Mouse (Mus musculus): ENCODE results near the gene Ssbp4. TPM values are rescaled to one million over a fixed set of nuclear protein-coding genes. Genes with fewer than 3 reads are reported as not detected.

Gene Ssbp4
- polyA plus RNA-seq, 1 experiment = 138 TPM

DNA sequence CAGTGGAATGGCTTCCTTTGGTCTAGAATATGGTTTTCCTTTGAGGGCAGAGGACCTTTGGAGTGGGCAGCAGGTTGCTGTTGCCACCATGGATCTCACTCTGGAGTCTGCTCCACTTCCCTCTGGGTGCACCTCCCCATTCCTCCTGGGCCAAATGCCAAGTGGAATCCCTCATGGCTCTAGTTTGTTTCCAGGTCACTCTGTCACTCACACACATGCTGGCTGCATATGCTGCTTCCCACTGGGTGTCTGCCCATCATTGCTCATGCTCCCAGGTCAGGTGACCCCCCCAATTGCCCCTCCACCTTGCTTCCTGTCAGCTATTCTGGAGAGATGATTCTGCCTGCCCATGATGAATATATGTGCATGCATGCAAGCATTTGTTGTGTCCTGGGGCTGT, 54.9 kb downstream of the Ssbp4 start:
- Histone ChIP-seq H3K27ac (ENCODE audit: insufficient read depth, low read depth, low read length) (no peak overlapping the region), H3K4me1 (ENCODE audit: control insufficient read depth, insufficient read depth, insufficient read length, low read length) (peaks cover 35% of the 10 kb centered on the region), H3K27me3 (ENCODE audit: control insufficient read depth, insufficient read depth, low read length) (no peaks in the 10 kb centered on the region), H3K4me3 (ENCODE audit: low read depth, low read length) (no peak overlapping the region), H3K36me3 (ENCODE audit: control insufficient read depth, insufficient read depth, low read length) (no peaks in the 10 kb centered on the region)
- TF ChIP-seq POLR2A (IDR thresholded peaks at IDR 0.05; ENCODE audit: low read depth, low read length) (no peak), CTCF (IDR thresholded peaks at IDR 0.05; ENCODE audit: extremely low read depth, insufficient read length, insufficient replicate concordance, low read depth, low read length) (no peak)

DNA sequence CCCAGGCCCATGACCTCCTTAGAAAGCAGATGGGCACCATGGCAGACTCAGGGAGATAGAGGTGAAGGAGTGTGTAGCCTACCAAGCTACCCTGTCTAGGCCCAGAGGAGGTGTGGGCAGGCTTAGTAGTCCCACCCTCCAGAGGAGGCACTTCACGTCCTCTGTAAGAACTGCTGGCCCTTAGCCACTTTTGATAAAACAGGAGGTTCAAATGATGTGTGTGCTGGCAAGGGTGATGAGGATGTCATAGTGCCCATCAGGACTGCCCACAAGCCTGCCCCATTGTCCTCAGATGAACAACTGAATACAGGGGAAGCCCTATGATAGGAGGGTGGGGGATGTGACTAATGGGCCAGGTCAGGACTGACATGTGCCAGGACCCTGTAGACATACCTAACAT, 55.8 kb downstream of the Ssbp4 start:
- TF ChIP-seq CTCF (IDR thresholded peaks at IDR 0.05; ENCODE audit: extremely low read depth, insufficient read length, insufficient replicate concordance, low read depth, low read length) (no peak), POLR2A (IDR thresholded peaks at IDR 0.05; ENCODE audit: low read depth, low read length) (no peak)
- Histone ChIP-seq H3K27me3 (ENCODE audit: control insufficient read depth, insufficient read depth, low read length) (no peaks in the 10 kb centered on the region), H3K36me3 (ENCODE audit: control insufficient read depth, insufficient read depth, low read length) (no peaks in the 10 kb centered on the region), H3K4me3 (ENCODE audit: low read depth, low read length) (no peak overlapping the region), H3K4me1 (ENCODE audit: control insufficient read depth, insufficient read depth, insufficient read length, low read length) (peaks cover 35% of the 10 kb centered on the region), H3K27ac (ENCODE audit: insufficient read depth, low read depth, low read length) (no peak overlapping the region)
- WGBS = 13% methylated on average over 1 of the region's 1 CpGs

DNA sequence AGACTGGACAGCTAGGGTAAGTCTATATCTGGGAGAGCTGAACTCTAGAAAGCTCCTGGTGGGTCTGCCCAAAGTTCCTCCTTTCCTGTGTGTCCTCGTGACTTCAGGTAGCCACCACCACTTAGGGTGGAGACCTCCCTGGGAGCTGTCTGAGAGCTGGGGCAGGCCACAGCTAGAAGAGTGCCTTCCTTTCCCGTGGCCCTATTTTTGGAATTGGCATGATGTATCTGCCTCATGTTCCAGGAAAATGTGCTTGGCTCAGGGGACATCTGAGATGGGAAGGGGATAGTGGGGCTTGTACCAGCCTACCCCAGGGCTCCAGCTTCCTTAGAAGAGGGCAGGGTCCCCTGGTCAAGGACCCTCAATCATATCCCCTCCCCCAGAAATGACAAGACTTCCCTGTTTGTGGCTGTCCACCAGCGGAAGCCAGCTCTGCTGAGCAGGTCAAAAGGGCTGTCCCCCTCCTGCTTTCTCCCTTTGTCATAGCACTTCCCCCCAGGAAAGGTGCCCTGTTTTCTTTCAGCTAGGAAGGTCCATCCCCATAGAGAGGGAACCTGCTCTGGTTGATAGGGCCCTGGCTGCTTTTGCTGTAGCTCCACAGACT, 57.0 kb downstream of the Ssbp4 start:
- no peaks in the 10 kb centered on the region for H3K27me3 ChIP-seq (ENCODE audit: control insufficient read depth, insufficient read depth, low read length)
- peaks cover 35% of the 10 kb centered on the region for H3K4me1 ChIP-seq (ENCODE audit: control insufficient read depth, insufficient read depth, insufficient read length, low read length)
- WGBS = 72% methylated on average over 3 of the region's 3 CpGs
- H3K27ac ChIP-seq (ENCODE audit: insufficient read depth, low read depth, low read length) = no peak overlapping the region
- H3K36me3 ChIP-seq (ENCODE audit: control insufficient read depth, insufficient read depth, low read length) = no peaks in the 10 kb centered on the region
- TF ChIP-seq POLR2A (IDR thresholded peaks at IDR 0.05; ENCODE audit: low read depth, low read length) (no peak), CTCF (IDR thresholded peaks at IDR 0.05; ENCODE audit: extremely low read depth, insufficient read length, insufficient replicate concordance, low read depth, low read length) (no peak)
- no peak overlapping the region for H3K4me3 ChIP-seq (ENCODE audit: low read depth, low read length)

DNA sequence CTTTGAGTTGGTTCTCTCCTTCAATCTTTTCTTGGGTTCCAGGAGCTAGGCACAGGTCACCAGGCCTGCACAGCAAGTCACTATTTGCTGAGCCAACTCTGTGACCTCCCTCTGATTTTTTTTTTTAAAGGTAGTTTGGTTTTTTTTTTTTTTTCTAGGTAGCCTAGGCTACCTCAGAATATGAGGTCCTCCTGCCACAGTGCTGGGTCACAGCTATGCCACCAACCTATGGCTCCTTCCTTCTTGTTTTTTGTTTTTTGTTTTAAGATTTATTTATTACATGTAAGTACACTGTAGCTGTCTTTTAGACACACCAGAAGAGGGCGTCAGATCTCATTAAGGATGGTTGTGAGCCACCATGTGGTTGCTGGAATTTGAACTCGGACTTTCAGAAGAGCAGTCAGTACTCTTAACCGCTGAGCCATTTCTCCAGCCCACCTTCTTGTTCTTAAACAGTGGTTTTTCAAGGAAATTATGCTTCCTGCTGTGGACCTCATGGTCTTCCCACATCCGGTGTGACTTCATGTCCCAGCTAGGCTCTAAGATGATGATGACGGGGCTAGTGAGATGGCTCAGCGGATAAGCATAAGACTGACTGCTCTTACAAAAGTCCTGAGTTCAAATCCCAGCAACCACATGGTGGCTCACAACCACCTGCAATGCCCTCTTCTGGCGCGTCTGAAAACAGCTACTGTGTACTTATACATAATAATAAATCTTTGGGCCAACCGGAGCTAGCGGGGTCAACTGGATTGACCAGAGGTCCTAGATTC, 59.1 kb downstream of the Ssbp4 start:
- peaks cover 28% of the 10 kb centered on the region for H3K4me1 ChIP-seq (ENCODE audit: control insufficient read depth, insufficient read depth, insufficient read length, low read length)
- no peaks in the 10 kb centered on the region for H3K27me3 ChIP-seq (ENCODE audit: control insufficient read depth, insufficient read depth, low read length)
- 87% methylated on average over 10 of the region's 10 CpGs for WGBS
- H3K27ac ChIP-seq (ENCODE audit: insufficient read depth, low read depth, low read length) = no peak overlapping the region
- no peaks in the 10 kb centered on the region for H3K36me3 ChIP-seq (ENCODE audit: control insufficient read depth, insufficient read depth, low read length)
- H3K4me3 ChIP-seq (ENCODE audit: low read depth, low read length) = no peak overlapping the region
- no peak for TF ChIP-seq CTCF (IDR thresholded peaks at IDR 0.05; ENCODE audit: extremely low read depth, insufficient read length, insufficient replicate concordance, low read depth, low read length)
- no peak for TF ChIP-seq POLR2A (IDR thresholded peaks at IDR 0.05; ENCODE audit: low read depth, low read length)

DNA sequence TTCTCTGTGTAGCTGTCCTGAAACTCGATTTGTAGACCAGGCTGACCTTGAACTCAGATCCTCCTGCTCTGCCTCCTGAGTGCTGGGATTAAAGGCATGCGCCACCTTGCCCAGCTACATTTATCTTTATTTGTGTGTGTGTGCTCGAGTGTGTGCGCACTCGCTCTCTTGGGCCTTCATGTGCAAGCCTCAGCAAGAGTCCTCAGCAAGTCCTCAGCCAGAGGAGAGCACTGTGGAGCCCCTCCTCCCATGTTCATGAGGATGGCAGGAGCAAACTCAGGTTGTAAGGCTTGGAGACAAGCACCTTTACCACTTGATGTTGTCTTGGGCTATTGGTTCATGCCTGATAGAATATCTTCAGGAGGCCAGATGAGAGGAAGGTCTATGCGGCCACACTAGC, 60.9 kb downstream of the Ssbp4 start:
- peaks cover 30% of the 10 kb centered on the region for H3K4me1 ChIP-seq (ENCODE audit: control insufficient read depth, insufficient read depth, insufficient read length, low read length)
- no peaks in the 10 kb centered on the region for H3K27me3 ChIP-seq (ENCODE audit: control insufficient read depth, insufficient read depth, low read length)
- no peak overlapping the region for H3K27ac ChIP-seq (ENCODE audit: insufficient read depth, low read depth, low read length)
- no peak for TF ChIP-seq POLR2A (IDR thresholded peaks at IDR 0.05; ENCODE audit: low read depth, low read length)
- TF ChIP-seq CTCF (IDR thresholded peaks at IDR 0.05; ENCODE audit: extremely low read depth, insufficient read length, insufficient replicate concordance, low read depth, low read length) = no peak
- 86% methylated on average over 6 of the region's 6 CpGs for WGBS
- no peak overlapping the region for H3K4me3 ChIP-seq (ENCODE audit: low read depth, low read length)
- no peaks in the 10 kb centered on the region for H3K36me3 ChIP-seq (ENCODE audit: control insufficient read depth, insufficient read depth, low read length)

Other genes with a start within 250 kb of the Ssbp4 start
- 0.13 and 1.2 TPM in 2 replicates for gene Comp, start 235.3 kb downstream of the Ssbp4 start, polyA plus RNA-seq (2012; rRNA removed)
- gene Crtc1, start 169.3 kb downstream of the Ssbp4 start, polyA plus RNA-seq (2012; rRNA removed) = 9.4 and 15.1 TPM in 2 replicates
- gene Klhl26, start 131.9 kb downstream of the Ssbp4 start, polyA plus RNA-seq (2012; rRNA removed) = 24.9 and 30.8 TPM in 2 replicates
- 1.2 and 1.6 TPM in 2 replicates for gene Tmem59l, start 121.5 kb downstream of the Ssbp4 start, polyA plus RNA-seq (2012; rRNA removed)
- 2.3 and 27.3 TPM in 2 replicates for gene Crlf1, start 115.7 kb downstream of the Ssbp4 start, polyA plus RNA-seq (2012; rRNA removed)
- 137 and 244 TPM in 2 replicates for gene Rex1bd, start 102.1 kb downstream of the Ssbp4 start, polyA plus RNA-seq (2012; rRNA removed)
- gene Uba52, start 98.1 kb downstream of the Ssbp4 start, polyA plus RNA-seq (2012; rRNA removed) = 606 and 770 TPM in 2 replicates
- 300 and 623 TPM in 2 replicates for gene Fkbp8, start 81.1 kb downstream of the Ssbp4 start, polyA plus RNA-seq (2012; rRNA removed)
- gene Kxd1, start 80.9 kb downstream of the Ssbp4 start, polyA plus RNA-seq (2012; rRNA removed) = 34.3 and 64.4 TPM in 2 replicates
- 20.5 and 45.6 TPM in 2 replicates for gene Ell, start 69.4 kb downstream of the Ssbp4 start, polyA plus RNA-seq (2012; rRNA removed)
- gene Isyna1, start 14.5 kb downstream of the Ssbp4 start, polyA plus RNA-seq (2012; rRNA removed) = 61.8 and 92.4 TPM in 2 replicates
- 6.7 and 7.1 TPM in 2 replicates for gene Lrrc25, start 7.3 kb upstream of the Ssbp4 start, polyA plus RNA-seq (2012; rRNA removed)
- gene Gdf15, start 23.6 kb upstream of the Ssbp4 start, polyA plus RNA-seq (2012; rRNA removed) = 4.1 and 6.7 TPM in 2 replicates
- gene Pgpep1, start 51.5 kb upstream of the Ssbp4 start, polyA plus RNA-seq (2012; rRNA removed) = 49.5 and 129 TPM in 2 replicates
- 109 and 152 TPM in 2 replicates for gene Lsm4, start 64.4 kb upstream of the Ssbp4 start, polyA plus RNA-seq (2012; rRNA removed)
- gene Jund, start 90.1 kb upstream of the Ssbp4 start, polyA plus RNA-seq (2012; rRNA removed) = 419 and 1,098 TPM in 2 replicates
- 0.03 and 0.05 TPM in 2 replicates for gene Iqcn, start 94.6 kb upstream of the Ssbp4 start, polyA plus RNA-seq (2012; rRNA removed)
- 42.0 and 73.6 TPM in 2 replicates for gene Gm3336, start 109.7 kb upstream of the Ssbp4 start, polyA plus RNA-seq (2012; rRNA removed)
- gene Pde4c, start 114.8 kb upstream of the Ssbp4 start, polyA plus RNA-seq (2012; rRNA removed) = 6.5 and 6.8 TPM in 2 replicates
- 14.9 and 26.3 TPM in 2 replicates for gene Rab3a, start 145.8 kb upstream of the Ssbp4 start, polyA plus RNA-seq (2012; rRNA removed)
- 190 and 222 TPM in 2 replicates for gene Mpv17l2, start 152.1 kb upstream of the Ssbp4 start, polyA plus RNA-seq (2012; rRNA removed)
- gene Pik3r2, start 167.8 kb upstream of the Ssbp4 start, polyA plus RNA-seq (2012; rRNA removed) = 129 and 414 TPM in 2 replicates
- gene Mast3, start 196.2 kb upstream of the Ssbp4 start, polyA plus RNA-seq (2012; rRNA removed) = 63.9 and 71.9 TPM in 2 replicates
- 2.5 and 5.4 TPM in 2 replicates for gene Il12rb1, start 199.6 kb upstream of the Ssbp4 start, polyA plus RNA-seq (2012; rRNA removed)
- gene Arrdc2, start 230.8 kb upstream of the Ssbp4 start, polyA plus RNA-seq (2012; rRNA removed) = 26.1 and 49.9 TPM in 2 replicates